Mouse (Mus musculus): Measurements from ENCODE around the gene Map2k6.

Map2k6 gene

GRCm38 (mm10) chr11:110405607-110406006, 6.7 kb downstream of the Map2k6 start:
- DNase-seq = no peak

GRCm38 (mm10) chr11:110409131-110409530, 10.2 kb downstream of the Map2k6 start:
- DNase-seq = no peak

GRCm38 (mm10) chr11:110409776-110410175, 10.9 kb downstream of the Map2k6 start:
- DNase-seq = peak in 1 of 2 experiments; percentile 28

GRCm38 (mm10) chr11:110411596-110411995, 12.7 kb downstream of the Map2k6 start:
- DNase-seq = no peak

GRCm38 (mm10) chr11:110414263-110414662, 15.3 kb downstream of the Map2k6 start:
- no peak for DNase-seq

- no peak for DNase-seq
Measured at GRCm38 (mm10) chr11:110416691-110417090, 17.8 kb downstream of the Map2k6 start.

- DNase-seq = no peak
Measured at GRCm38 (mm10) chr11:110420463-110420862, 21.5 kb downstream of the Map2k6 start.

- DNase-seq = no peak
Measured at GRCm38 (mm10) chr11:110426572-110427145, 27.7 kb downstream of the Map2k6 start.

- DNase-seq = no peak
Measured at GRCm38 (mm10) chr11:110427159-110427561, 28.2 kb downstream of the Map2k6 start.

GRCm38 (mm10) chr11:110428999-110429398, 30.1 kb downstream of the Map2k6 start:
- DNase-seq = no peak

- DNase-seq = no peak
Measured at GRCm38 (mm10) chr11:110429837-110430418, 31.0 kb downstream of the Map2k6 start.

- no peak for DNase-seq
Measured at GRCm38 (mm10) chr11:110435839-110436556, 37.1 kb downstream of the Map2k6 start.

- no peak for DNase-seq
Measured at GRCm38 (mm10) chr11:110436998-110437397, 38.1 kb downstream of the Map2k6 start.

- DNase-seq = no peak
Measured at GRCm38 (mm10) chr11:110438135-110438534, 39.2 kb downstream of the Map2k6 start.

GRCm38 (mm10) chr11:110438700-110439296, 39.9 kb downstream of the Map2k6 start:
- no peak for DNase-seq

- DNase-seq = no peak
Measured at GRCm38 (mm10) chr11:110439354-110439753, 40.4 kb downstream of the Map2k6 start.

GRCm38 (mm10) chr11:110444576-110444975, 45.7 kb downstream of the Map2k6 start:
- DNase-seq = peak in 1 of 2 experiments; percentile 16

- DNase-seq = peak in 1 of 2 experiments; percentile 30
Measured at GRCm38 (mm10) chr11:110448131-110448725, 49.3 kb downstream of the Map2k6 start.

GRCm38 (mm10) chr11:110448726-110449161, 49.8 kb downstream of the Map2k6 start:
- peak; percentile 25 to 29 for DNase-seq

GRCm38 (mm10) chr11:110449183-110449582, 50.3 kb downstream of the Map2k6 start:
- peak; percentile 11 to 20 for DNase-seq

- no peak for DNase-seq
Measured at GRCm38 (mm10) chr11:110450091-110450757, 51.3 kb downstream of the Map2k6 start.

GRCm38 (mm10) chr11:110450758-110451121, 51.8 kb downstream of the Map2k6 start:
- no peak for DNase-seq

GRCm38 (mm10) chr11:110451590-110451989, 52.7 kb downstream of the Map2k6 start:
- no peak for DNase-seq

Measured in cerebellum, postnatal 25 days (tissue).